Mouse (Mus musculus): Measurements from ENCODE around the gene Cd80. TPM values are rescaled to one million over a fixed set of nuclear protein-coding genes. Genes with fewer than 3 reads are reported as not detected.

The Cd80 gene
- total RNA-seq, 2 experiments from 2014 or later: 0.35 to 0.71 TPM

DNA sequence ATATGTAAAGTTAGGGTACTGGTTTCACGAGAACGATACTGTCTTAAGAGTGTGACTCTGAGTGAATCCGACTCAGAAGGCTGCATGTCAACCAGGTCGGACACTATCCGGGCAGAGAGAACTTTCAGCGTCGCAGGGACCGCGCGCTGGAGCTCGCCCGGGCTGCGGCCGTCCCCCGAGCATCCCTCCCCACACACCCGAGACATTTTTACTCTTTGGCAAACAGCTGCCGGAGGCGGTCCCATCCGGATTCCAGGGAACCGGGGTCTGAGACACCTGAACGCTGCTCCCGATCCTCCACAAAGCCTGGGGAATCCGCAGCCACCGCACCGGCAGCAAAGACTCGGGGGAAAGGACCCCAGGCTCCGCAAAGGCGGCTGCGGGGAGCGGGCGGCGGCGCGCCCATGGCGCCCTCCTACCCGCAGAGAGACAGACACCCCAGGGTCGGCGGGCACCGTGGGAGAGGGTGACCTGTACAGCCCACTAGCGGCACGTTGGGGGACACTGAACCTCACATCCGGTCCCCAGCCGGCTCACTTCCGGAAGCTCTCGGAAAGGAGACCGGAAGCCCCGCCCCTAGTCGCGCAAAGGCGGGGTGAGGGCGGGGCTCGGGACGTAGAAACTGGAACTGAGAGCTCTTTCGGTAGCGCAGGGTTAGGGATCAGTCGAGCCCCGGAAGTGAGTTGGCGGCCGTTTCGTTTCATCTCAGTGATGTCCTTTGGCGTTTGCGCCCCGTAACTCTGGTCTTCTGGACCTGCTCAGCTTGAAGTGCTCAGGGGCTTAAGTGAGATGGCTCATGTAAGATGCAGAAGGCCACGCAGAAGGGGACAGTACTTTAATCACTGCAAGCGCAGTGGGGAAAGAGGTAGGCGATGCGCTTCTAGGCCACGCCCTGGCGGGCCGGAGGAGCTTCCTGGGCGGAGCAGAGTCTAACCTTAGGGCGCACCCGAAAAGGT lies 67.0 kb downstream of the Cd80 start, which contains the start of gene Timmdc1:
Gene Timmdc1 (minus strand): TSS at position 535 of the 956 bp plus-strand sequence.
- peak; percentile 94 to 97 for DNase-seq

DNA sequence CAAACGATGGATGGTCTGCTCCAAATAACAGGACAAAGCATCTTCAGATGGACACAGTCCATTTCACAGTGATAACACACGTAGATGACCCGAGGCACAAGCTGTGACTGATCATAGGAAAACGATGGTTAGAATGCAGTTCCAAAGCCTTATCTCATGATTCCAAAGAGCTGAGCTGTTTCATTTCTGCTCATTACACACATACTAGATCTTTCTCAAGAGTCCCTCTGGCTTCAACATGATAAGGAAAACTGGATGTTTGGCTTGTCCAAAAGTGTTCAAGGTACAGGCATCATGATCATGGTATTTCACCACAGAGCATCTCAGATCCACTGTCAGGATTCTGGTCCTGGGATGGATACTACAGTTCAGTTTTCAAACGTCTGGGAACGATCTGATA lies 70.9 kb downstream of the Cd80 start:
- DNase-seq: no peak

DNA sequence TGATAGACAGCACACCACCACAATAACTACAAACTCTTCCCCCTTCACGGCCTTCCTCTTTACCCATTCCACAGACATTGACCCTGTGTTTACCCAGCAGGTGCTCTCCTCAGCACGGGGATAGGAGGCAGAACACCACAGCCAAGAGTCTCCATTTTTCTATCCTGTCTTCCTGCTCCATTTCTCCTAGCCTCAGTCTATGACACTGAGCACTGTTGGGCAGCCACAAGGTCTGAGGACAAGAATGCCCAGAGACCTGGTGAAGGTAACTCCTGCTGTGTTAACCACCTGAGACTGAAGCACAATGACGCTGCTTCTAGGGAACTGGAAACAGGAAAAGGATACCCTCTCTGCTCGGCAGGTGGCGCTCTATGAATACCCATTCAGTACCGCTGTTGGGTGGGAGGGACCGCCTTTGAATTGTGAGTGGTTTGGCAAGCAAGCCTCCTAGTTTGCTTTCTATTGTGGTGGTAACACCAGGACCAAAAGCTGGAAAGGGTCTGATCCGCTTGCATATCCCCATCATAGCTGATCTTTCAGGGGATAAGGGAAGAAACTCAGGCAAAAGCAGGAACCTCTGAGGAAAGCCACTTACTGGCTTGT lies 81.3 kb downstream of the Cd80 start:
- DNase-seq: peak; percentile 70 to 74

DNA sequence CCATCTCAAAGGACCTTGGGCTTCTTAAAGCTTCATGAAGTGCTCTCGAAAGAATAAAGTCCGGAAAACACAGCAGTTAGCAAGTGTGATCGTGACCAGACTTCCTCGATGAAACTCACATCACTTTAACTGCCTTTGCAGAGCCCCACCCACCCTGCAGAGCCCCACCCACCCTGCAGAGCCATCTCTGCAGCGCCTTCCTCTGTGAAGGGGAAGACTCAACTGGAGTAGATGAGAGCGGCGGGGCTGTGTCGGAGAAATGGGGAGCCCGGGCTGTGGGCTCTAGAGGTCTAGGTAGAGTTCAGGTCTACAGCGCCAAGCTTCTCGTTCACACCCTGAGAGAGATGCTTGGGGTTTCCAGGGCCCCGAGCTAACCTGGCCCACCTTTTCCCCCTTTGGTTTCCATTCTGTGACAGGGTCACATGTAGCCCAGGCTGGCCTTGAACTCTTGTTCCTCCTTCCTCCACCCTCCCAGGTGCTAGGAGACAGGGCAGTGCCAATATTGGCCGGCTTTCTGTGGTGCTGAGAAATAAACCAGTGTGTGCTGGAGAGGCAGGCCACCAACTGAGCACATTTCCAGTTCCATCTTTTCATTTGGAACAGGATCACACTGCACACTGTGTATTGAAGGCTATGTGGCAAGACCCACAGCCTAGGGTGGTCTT lies 83.5 kb downstream of the Cd80 start:
- no peak for DNase-seq

Other genes starting within 250 kb of the Cd80 start
- not detected for gene Nr1i2, start 160.7 kb upstream of the Cd80 start, total RNA-seq (2021)
- gene Maats1, start 113.4 kb upstream of the Cd80 start, total RNA-seq (2021): 1 to 10 TPM in 1 of 2 experiments, under 1 TPM in 1; 0.95 to 1.4 TPM
- 100 to 1,000 TPM; 120 to 146 TPM for gene Cox17, start 108.6 kb upstream of the Cd80 start, total RNA-seq (2021)
- not detected for gene Gm21987, start 108.5 kb upstream of the Cd80 start, total RNA-seq (2021)
- under 1 TPM; 0.50 to 0.63 TPM for gene Popdc2, start 93.4 kb upstream of the Cd80 start, total RNA-seq (2021)
- gene Pla1a, start 22.4 kb upstream of the Cd80 start, total RNA-seq (2021): under 1 TPM; 0.63 to 0.92 TPM
- gene Adprh, start 2.9 kb upstream of the Cd80 start, total RNA-seq (2021): 10 to 100 TPM; 53.0 to 57.7 TPM
- 10 to 100 TPM; 30.8 to 35.8 TPM for gene Timmdc1, start 67.1 kb downstream of the Cd80 start, total RNA-seq (2021)
- gene Poglut1, start 94.7 kb downstream of the Cd80 start, total RNA-seq (2021): 10 to 100 TPM; 49.9 to 52.5 TPM
- gene Tmem39a, start 103.1 kb downstream of the Cd80 start, total RNA-seq (2021): 10 to 100 TPM; 26.5 to 30.7 TPM

All from layer of hippocampus, postnatal 36 days (tissue).